Mouse (Mus musculus): Measurements from ENCODE around the gene Nrf1.

- TF ChIP-seq POLR2A (IDR thresholded peaks at IDR 0.05; ENCODE audit: borderline replicate concordance, low read depth, low read length) (no peak), CTCF (IDR thresholded peaks at IDR 0.05; ENCODE audit: low read depth, low read length) (no peak)
These were observed 66.3 kb downstream of the Nrf1 start for GRCm38 (mm10) chr6:30114101-30114500.

Measured in bone marrow macrophage, adult 2 months (primary cell).